Mouse (Mus musculus): ENCODE data around the gene Wfdc6b.
"Not testable (repeated sequence)": the region's sequence is repeated elsewhere in the genome, so short reads cannot be mapped to it uniquely, and the experiment has no call there.

Wfdc6b gene

GRCm38 (mm10) chr2:164613471-164613870, at the start of gene Wfdc6b, which contains the start of gene Wfdc8:
Gene Wfdc6b (plus strand): TSS chr2:164613522.
Gene Wfdc8 (minus strand): TSS chr2:164613626.
- in situ Hi-C loops (cut with MboI; ENCODE audit: unreplicated experiment in 2 of 2): not testable (repeated sequence)

- in situ Hi-C loops (cut with MboI; ENCODE audit: unreplicated experiment in 2 of 2): no loop called here
Observed at GRCm38 (mm10) chr2:164564346-164564745, 49.0 kb upstream of the Wfdc6b start.

DNA sequence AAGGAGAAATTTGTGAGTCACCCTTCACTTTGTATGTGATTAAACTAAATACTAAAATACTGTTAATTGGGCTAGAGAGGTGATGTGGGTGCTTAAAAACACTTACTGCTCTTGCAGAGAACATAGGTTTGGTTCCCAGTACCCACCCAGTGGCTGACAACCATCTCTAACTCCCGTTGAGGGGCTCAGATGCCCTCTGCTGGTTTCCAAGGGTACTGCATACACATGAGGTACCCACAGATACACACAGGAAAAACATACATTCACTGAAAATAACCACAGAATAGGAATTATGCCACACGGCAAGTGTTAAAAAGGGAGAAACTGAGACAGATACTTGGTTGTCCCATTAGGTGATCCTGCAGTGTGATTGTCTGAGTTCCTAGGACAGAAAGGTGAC, 46.3 kb upstream of the Wfdc6b start:
- in situ Hi-C loops (cut with MboI; ENCODE audit: unreplicated experiment in 2 of 2): no loop called here

- in situ Hi-C loops (cut with MboI; ENCODE audit: unreplicated experiment in 2 of 2): no loop called here
Observed at GRCm38 (mm10) chr2:164567460-164567859, 45.9 kb upstream of the Wfdc6b start.

- in situ Hi-C loops (cut with MboI; ENCODE audit: unreplicated experiment in 2 of 2): not testable (repeated sequence)
Observed at GRCm38 (mm10) chr2:164573359-164573758, 40.0 kb upstream of the Wfdc6b start, which contains the start of gene Spint3. Gene Spint3 (minus strand): TSS chr2:164573459.

GRCm38 (mm10) chr2:164585025-164585725, 28.1 kb upstream of the Wfdc6b start, which contains the start of gene Wfdc6a:
Gene Wfdc6a (minus strand): TSS chr2:164585447.
- in situ Hi-C loops (cut with MboI; ENCODE audit: unreplicated experiment in 2 of 2): not testable (repeated sequence)

- in situ Hi-C loops (cut with MboI; ENCODE audit: unreplicated experiment in 2 of 2): loop anchor here (5.0 to 10.0 kb wide), 3 partner anchors 130 to 200 kb away; no protein-coding TSS in a partner anchor
Observed at GRCm38 (mm10) chr2:164592014-164592413, 21.3 kb upstream of the Wfdc6b start.

DNA sequence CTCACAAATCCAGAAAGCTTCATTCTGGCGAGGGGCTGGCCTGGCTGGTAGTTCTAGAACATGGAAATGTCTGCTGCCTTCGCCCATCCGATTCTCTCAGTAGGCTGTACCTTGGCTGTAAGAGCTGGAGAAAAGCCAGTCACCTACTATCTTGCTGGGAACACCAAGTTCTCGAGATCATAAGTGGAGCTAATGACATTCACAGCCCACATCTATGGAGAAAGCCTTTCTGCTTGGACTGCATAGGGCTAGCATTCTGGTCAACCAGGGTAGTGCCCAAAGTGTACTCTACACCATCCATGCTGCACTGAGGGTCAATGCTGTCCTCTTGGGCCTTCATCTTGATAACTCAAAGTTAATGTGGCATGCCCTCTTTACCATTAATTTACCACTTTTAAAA, 19.8 kb upstream of the Wfdc6b start, which contains the start of gene Eppin:
Gene Eppin, minus strand, starts transcription at position 101 of the 400 bp plus-strand sequence.
- in situ Hi-C loops (cut with MboI; ENCODE audit: unreplicated experiment in 2 of 2): loop anchor here (5.0 to 10.0 kb wide), 3 partner anchors 129 to 199 kb away; no protein-coding TSS in a partner anchor

GRCm38 (mm10) chr2:164600179-164600578, 13.1 kb upstream of the Wfdc6b start:
- in situ Hi-C loops (cut with MboI; ENCODE audit: unreplicated experiment in 2 of 2): no loop called here

DNA sequence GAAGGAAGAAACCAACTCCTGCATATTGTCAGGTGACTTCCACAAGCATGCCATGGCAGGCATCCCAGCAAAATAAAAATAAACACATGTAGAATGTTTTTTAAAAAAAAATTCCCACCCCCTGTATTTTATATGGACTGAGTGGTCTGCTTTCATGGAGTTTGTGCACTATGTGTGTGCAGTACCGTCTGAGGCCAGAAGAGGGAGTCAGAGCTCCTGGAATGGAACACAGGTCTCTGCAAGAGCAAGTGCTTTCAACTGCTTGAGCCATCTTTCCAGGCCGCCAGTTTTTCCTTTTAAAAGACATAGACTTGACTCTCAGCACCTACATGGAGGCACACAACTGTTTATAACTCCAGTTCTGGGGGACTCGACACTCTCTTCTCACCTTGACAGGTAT, 9.8 kb upstream of the Wfdc6b start:
- in situ Hi-C loops (cut with MboI; ENCODE audit: unreplicated experiment in 2 of 2): no loop called here

DNA sequence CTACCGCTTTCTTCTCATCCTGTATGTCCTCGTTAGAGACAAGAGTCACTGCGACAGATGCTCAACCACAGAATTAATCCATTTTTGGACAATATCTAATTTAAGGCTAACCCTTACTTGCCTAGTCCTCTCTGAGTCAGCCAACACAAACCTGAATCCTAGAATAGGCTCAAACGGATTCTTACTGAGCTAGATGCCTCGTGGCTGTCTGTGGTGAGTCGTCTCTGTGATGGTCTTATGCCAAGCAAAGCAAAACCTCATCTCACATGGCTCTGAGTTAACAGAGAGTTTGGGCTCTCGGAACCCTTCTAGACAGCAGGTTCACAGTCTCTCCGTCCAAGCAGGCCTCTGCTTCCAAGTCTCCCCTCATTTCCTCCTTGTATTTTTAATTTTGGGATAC, 8.9 kb upstream of the Wfdc6b start:
- in situ Hi-C loops (cut with MboI; ENCODE audit: unreplicated experiment in 2 of 2): no loop called here

DNA sequence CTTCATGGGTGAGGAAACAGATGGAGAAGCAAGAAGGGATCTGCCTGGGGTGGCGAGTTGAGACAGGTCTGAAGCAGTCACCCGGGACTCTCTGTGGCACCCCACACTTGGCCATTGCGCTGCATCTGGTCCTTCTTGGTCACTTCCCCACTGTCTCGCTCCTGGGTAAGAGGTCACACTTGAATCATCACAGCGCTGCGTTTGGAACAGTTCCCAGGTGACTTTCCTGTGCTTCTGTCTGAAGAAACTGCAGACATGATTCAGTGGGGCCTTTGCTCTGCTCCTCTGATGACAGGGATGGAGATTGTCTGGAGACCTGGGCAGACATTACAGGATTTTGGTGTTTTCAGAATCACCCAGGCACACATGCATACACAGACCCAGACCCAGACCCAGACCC, 4.5 kb upstream of the Wfdc6b start:
- in situ Hi-C loops (cut with MboI; ENCODE audit: unreplicated experiment in 2 of 2): no loop called here

GRCm38 (mm10) chr2:164615386-164615785, 2.1 kb downstream of the Wfdc6b start:
- in situ Hi-C loops (cut with MboI; ENCODE audit: unreplicated experiment in 2 of 2): no loop called here

GRCm38 (mm10) chr2:164619050-164619449, 5.7 kb downstream of the Wfdc6b start:
- in situ Hi-C loops (cut with MboI; ENCODE audit: unreplicated experiment in 2 of 2): no loop called here

DNA sequence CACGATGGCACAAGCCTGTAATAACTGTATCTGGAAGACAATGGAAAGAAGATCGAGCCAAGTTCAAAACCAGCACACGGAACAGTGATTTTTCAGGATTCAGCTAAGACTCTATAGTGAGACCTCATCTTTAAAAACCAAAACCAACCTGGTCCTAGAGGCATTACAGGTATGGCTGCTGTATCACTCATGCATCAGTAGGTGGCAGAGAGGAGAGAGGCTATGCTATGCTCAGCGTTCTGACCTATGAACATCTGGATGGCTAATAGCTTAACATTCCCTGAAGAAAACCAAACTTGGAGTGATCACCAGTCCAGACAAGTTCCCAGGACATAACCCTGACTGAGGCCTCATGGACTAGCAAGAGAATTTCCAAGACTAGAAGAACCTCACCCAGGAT, 8.5 kb downstream of the Wfdc6b start:
- in situ Hi-C loops (cut with MboI; ENCODE audit: unreplicated experiment in 2 of 2): no loop called here

GRCm38 (mm10) chr2:164635266-164635665, 21.9 kb downstream of the Wfdc6b start:
- in situ Hi-C loops (cut with MboI; ENCODE audit: unreplicated experiment in 2 of 2): no loop called here

DNA sequence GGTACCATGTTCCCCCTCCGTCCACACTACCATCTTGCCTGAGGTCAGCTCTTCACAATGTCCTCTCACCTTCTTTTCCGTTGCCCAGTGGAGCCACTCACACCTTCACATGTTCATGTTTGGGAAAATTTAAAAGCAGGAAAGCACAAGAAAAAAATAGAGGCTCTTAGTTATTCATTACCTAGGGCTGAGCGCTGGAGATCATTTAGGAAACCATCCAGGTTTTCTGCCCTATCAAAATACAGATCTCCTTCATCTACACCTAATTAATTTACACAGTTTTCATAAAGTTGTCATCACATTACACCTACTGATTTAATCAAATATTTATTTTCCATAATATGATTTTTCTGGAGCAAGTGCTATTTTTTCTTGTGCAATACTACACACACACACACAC, 25.4 kb downstream of the Wfdc6b start, which contains the start of gene Wfdc16:
Gene Wfdc16, minus strand, starts transcription at position 101 of the 400 bp plus-strand sequence.
- in situ Hi-C loops (cut with MboI; ENCODE audit: unreplicated experiment in 2 of 2): no loop called here

GRCm38 (mm10) chr2:164641129-164641528, 27.8 kb downstream of the Wfdc6b start:
- in situ Hi-C loops (cut with MboI; ENCODE audit: unreplicated experiment in 2 of 2): no loop called here

DNA sequence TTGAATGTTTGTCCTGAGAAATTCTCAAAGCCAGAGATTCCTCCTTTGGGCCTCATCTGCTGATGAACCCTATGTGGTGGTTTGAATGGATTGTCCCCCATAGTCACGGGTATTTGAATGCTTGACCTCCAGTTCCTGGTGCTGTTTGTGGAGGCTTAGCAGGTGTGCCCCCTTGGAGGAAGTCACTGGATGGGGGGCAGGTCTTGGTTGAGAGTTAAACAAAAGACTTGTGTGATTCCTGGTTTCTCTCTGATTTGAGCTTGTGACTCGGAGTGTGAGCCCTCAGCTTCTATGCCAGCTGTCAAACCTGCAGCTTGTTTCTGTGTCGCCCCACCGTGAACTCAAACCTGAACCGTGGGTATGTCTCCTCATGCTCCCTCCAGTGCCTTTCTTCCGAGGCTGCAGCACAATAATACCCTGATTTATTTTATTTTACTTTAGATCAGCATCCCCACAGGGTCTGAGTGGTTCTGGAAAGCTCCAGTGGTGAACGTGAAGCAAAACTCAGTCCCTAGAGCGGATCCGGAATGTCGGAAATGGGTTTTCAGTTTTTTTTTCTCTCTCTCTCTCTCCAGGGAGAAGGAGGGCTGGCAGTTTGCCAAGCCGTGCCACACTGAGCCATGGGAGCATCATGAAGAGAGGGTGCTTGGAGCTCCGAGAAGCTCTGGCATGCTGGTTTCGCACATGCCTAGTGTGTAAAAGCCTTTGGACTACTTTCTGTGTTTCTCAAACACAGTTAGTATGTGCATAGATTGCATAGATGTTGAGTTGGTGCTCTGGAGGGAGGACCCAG, 28.8 kb downstream of the Wfdc6b start:
- in situ Hi-C loops (cut with MboI; ENCODE audit: unreplicated experiment in 2 of 2): no loop called here

- in situ Hi-C loops (cut with MboI; ENCODE audit: unreplicated experiment in 2 of 2): no loop called here
Observed at GRCm38 (mm10) chr2:164655858-164656257, 42.5 kb downstream of the Wfdc6b start, which contains the start of gene Wfdc10. Gene Wfdc10 (plus strand): TSS chr2:164656046.

DNA sequence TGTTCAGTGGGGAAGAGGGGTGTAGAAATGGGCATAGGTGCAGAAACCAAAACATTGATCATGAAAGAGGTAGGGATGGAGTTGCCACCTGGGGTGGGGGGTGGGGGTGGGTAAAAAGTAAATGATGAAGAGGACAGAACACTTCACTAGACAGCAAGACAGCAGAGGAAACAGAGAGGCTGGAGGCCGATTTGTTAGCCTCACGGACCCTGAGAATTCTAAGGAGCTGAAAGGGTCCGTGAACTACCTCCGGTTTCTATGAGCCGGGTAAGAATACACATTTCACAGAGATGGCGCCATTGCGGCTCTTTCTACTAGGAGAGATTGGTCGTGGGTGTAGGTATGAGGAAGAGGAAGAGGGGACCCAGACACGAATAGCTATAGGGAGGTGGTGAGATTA, 43.2 kb downstream of the Wfdc6b start, which contains the start of gene Wfdc9:
Gene Wfdc9, minus strand, starts transcription at position 101 of the 400 bp plus-strand sequence.
- in situ Hi-C loops (cut with MboI; ENCODE audit: unreplicated experiment in 2 of 2): no loop called here

Measured in v-Abl transformed pro-B cells (cell line).